Mouse (Mus musculus): Measurements from ENCODE around the gene Dlg2. TPM values are rescaled to one million over a fixed set of nuclear protein-coding genes. Genes with fewer than 3 reads are reported as not detected.
A peak's percentile ranks its signal among the peaks of the same experiment; 100 is the strongest.

Dlg2 gene
- polyA plus RNA-seq, 1 experiment from 2014 or later, result 18.6 TPM

DNA sequence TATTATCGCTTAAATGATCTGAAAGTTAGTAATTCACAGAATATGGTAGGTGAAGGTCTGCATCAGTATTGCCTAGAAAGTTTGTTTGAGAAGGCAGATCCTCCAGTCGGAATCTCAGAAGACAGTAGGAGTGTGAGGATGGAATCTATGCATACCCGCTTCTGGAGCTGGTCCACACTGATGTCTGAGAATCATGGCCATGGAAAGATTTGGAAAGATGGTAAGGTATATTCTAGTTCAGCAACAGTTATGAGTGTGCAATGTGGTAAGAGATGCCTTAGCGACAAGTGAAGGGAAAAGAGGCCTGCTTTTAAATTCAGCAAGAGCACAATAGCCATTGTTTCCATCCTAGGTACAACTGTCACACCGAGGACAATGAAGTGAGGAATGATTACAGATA lies 464.3 kb downstream of the Dlg2 start:
- ATAC-seq (ENCODE audit: low FRiP score), result no peak
- Histone ChIP-seq H3K4me2 (no peak overlapping the region), H3K4me3 (no peak overlapping the region), H3K27ac (no peak overlapping the region), H3K9me3 (no peaks in the 10 kb centered on the region), H3K27me3 (no peaks in the 10 kb centered on the region), H3K9ac (no peak overlapping the region), H3K4me1 (replicated peaks) (no peaks in the 10 kb centered on the region), H3K36me3 (no peaks in the 10 kb centered on the region)
- 74% methylated on average over 5 of the region's 5 CpGs for WGBS

DNA sequence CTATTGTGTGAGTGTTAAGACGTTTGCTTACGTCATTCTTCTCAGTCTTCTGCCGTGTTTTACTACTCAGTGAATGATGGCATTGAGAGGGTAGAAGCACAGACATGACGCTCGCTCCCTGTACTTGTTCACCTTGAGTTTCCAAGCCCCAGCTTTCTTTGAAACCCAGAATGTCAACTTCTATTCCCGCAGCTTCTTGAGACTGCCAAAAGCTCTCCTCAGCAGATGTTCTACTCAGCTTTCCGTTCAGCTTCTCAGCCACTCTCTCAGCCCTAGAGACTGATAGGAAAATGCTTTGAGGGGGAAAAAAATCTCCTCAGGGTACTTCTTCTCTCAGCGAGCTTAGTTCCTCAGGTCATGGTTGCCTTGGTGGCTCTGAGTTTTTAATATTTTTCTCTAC lies 470.6 kb downstream of the Dlg2 start:
- H3K4me2 ChIP-seq, result no peak overlapping the region
- H3K36me3 ChIP-seq, result no peaks in the 10 kb centered on the region
- no peak overlapping the region for H3K27ac ChIP-seq
- H3K4me3 ChIP-seq, result no peak overlapping the region
- no peaks in the 10 kb centered on the region for H3K9me3 ChIP-seq
- no peak for ATAC-seq (ENCODE audit: low FRiP score)
- no peak overlapping the region for H3K9ac ChIP-seq
- no peaks in the 10 kb centered on the region for H3K27me3 ChIP-seq
- 86% methylated on average over 8 of the region's 8 CpGs for WGBS
- no peaks in the 10 kb centered on the region for H3K4me1 ChIP-seq (replicated peaks)

DNA sequence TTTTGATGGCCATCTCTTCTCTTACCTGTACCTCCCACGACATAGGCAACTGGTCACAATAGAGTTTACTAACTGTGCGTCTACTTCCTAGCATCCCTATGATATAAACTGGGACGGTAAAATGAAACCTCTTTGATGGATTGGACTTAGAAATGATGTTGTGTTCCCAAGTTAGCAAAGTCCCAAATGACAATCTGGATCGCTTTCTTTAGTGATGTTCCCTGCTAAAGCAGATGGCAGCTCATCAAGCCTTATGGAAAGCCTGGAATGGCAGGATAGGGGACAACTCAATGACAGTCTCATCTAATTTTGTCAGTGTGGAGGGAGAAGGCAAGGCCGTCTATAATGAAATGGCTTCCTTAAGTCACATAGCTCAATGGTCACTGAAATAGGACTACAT lies 472.7 kb downstream of the Dlg2 start:
- Histone ChIP-seq H3K4me1 (replicated peaks) (no peaks in the 10 kb centered on the region), H3K9me3 (no peaks in the 10 kb centered on the region), H3K27ac (no peak overlapping the region), H3K36me3 (no peaks in the 10 kb centered on the region), H3K4me3 (no peak overlapping the region), H3K9ac (no peak overlapping the region), H3K27me3 (no peaks in the 10 kb centered on the region), H3K4me2 (no peak overlapping the region)
- no peak for ATAC-seq (ENCODE audit: low FRiP score)
- WGBS, result 92% methylated on average over 5 of the region's 5 CpGs

DNA sequence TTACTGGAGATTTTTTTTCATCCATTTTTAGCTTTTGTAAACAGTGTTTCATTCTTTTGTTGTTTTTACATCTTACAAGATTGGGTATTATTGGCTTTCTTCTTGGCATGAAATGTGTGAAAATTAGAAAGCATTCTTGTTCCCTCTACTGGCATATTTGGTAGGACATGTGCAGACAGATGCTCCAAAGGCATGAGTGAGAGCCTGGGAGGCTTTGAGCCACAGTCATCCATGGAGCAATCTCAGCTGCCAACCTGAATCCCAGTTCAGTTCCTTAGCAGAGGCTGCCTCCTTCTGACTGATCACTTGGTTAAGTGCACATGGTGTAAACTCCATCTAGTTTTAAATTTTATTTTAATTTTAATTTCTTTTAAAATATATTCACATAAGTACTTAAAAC lies 500.8 kb downstream of the Dlg2 start:
- Histone ChIP-seq H3K27me3 (no peaks in the 10 kb centered on the region), H3K9ac (no peak overlapping the region), H3K36me3 (no peaks in the 10 kb centered on the region), H3K27ac (no peak overlapping the region), H3K4me1 (replicated peaks) (0 out of 2 replicates have a peak, but pooled peaks cover 2% of the 10 kb centered on the region), H3K9me3 (no peaks in the 10 kb centered on the region), H3K4me3 (no peak overlapping the region), H3K4me2 (no peak overlapping the region)
- ATAC-seq (ENCODE audit: low FRiP score), result no peak

DNA sequence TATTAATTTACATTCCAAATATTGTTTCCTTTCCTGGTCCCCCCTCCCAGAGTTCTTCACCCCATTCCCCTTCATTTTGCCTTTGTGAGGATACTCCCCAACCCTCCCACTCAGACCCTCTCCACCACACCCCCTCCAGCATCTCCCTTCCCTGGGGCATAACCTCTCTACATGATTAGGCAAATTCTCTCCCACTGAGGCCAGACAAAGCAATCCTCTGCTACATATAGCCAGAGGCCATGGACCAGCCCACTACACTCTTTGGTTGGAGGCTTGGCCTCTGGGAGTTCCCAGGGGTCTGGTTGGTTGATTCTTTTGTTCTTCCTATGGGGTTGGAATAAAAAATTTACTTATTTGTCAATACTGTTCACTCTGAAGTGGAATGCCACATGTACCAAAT lies 505.6 kb downstream of the Dlg2 start:
- Histone ChIP-seq H3K27me3 (no peaks in the 10 kb centered on the region), H3K9ac (no peak overlapping the region), H3K4me1 (replicated peaks) (0 out of 2 replicates have a peak, but pooled peaks cover 2% of the 10 kb centered on the region), H3K4me3 (no peak overlapping the region), H3K9me3 (no peaks in the 10 kb centered on the region), H3K4me2 (no peak overlapping the region), H3K27ac (no peak overlapping the region), H3K36me3 (no peaks in the 10 kb centered on the region)
- no peak for ATAC-seq (ENCODE audit: low FRiP score)

DNA sequence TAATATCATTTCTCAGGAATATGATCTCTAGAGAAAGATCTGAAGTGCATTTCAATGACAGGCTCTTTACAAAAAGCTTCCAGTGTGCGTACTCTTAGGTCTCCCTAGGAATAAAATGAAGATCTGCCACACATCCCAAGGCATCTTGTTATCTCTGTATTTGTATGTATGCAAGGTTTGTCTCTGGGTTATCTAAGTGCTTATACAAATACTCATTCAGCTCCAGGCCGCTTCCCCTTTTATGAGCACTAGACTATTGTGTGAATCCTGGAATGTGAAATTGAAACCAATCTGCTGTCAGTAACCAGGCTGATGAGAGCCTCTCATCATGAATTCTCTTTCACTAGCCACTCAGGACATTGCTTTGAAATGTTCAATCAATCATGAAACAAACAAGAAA lies 534.2 kb downstream of the Dlg2 start:
- Histone ChIP-seq H3K4me2 (no peak overlapping the region), H3K27me3 (no peaks in the 10 kb centered on the region), H3K9me3 (no peaks in the 10 kb centered on the region), H3K4me1 (replicated peaks) (no peaks in the 10 kb centered on the region), H3K9ac (no peak overlapping the region), H3K4me3 (no peak overlapping the region), H3K27ac (peak overlapping the region; percentile 50; the same call in 1 of the 2 replicates), H3K36me3 (no peaks in the 10 kb centered on the region)
- 61% methylated on average over 2 of the region's 2 CpGs for WGBS
- no peak for ATAC-seq (ENCODE audit: low FRiP score)

DNA sequence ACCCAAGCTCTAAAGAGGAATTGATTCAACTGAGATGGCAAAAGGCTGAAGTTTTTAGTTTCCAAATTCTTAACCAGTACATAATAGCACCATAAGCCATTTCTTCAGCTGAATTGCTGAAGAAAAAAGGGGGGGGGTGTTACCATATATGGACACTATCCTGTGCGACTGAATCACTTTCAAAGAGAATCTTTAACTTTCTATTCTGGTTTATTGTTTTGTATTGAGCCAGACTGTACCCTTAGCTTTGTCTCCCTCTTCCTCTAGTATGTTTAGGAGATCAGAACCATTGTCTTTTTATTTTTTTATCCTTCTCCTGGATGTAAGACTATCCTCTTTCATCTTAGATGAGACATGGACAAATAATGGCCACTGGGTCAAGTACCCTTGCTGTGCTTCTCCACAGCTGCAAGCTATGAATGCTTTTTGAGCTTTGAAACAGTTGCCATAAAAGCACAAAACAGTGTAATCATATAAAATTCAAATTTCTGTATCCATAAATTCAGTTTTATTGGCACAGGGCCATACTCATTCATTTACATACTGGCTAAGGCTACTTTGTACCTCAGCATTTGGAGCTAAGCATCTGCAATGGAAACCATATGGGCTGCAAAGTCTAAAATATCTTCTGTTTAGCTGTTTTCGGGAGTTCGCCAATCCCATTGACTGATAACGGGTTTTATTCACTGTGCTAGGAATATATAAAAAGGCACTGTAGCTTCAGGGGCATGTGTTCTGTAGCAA lies 568.7 kb downstream of the Dlg2 start:
- no peak for ATAC-seq (ENCODE audit: low FRiP score)
- no peak overlapping the region for H3K27ac ChIP-seq
- no peak overlapping the region for H3K9ac ChIP-seq
- 87% methylated on average over 4 of the region's 4 CpGs for WGBS
- no peak overlapping the region for H3K4me2 ChIP-seq
- no peaks in the 10 kb centered on the region for H3K36me3 ChIP-seq
- no peak overlapping the region for H3K4me3 ChIP-seq
- no peaks in the 10 kb centered on the region for H3K27me3 ChIP-seq
- H3K4me1 ChIP-seq (replicated peaks), result no peaks in the 10 kb centered on the region
- H3K9me3 ChIP-seq, result no peaks in the 10 kb centered on the region

DNA sequence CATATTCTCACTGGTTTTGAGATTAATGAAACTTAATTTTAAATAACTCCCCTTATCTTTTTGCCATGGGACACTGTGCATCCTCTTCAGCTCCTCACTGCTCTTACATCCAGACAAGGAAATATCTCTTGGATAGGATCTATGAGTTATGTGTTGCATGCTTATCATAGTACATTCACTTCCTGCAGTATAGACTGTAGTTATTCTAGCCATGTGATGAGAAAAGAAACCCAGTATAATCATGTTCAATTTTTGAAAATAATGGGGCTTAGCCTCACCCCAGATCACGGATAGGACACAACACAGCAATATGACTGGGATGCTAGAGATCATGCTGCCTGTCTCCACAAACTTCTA lies 569.2 kb downstream of the Dlg2 start:
- ATAC-seq (ENCODE audit: low FRiP score), result no peak
- WGBS, result 81% methylated on average over 1 of the region's 1 CpGs
- Histone ChIP-seq H3K4me2 (no peak overlapping the region), H3K4me1 (replicated peaks) (no peaks in the 10 kb centered on the region), H3K27me3 (no peaks in the 10 kb centered on the region), H3K27ac (no peak overlapping the region), H3K9me3 (no peaks in the 10 kb centered on the region), H3K4me3 (no peak overlapping the region), H3K9ac (no peak overlapping the region), H3K36me3 (no peaks in the 10 kb centered on the region)

DNA sequence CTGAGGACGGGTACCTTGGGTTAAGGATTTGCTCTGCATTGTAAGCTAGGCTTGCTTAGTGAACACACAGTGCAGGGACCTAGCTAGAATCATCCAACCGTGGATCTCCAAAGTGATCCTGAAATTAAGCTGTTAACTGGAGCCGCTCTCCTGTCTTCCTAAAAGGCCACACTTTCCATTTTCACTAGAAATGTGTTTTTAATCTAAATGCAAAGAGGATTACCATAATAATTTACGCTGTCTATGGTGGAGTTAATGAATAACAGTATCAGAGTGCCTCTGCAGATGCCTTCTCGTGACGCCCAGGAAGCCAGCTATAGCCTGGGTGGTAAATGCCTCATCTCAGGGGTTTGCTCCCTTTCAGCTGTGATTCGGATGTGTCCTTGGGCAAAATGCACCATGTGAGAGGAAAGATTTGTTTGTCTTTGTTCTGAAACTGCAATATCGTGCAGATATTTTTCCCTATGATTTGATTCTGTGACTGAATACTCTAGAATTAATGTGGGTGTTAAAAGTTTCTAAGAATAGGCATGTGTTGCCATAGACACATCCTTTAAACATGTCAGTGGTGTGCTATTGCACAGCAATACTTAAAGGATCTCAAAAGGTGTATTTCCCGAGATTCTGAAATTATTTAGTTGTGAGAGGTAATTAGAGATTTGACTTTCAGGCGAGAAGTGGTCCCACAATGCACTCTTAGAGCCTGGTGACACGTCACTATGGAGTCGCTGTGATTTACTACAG lies 587.0 kb downstream of the Dlg2 start:
- Histone ChIP-seq H3K4me3 (no peak overlapping the region), H3K4me1 (replicated peaks) (peaks cover 9% of the 10 kb centered on the region; the same call in 1 of the 2 replicates), H3K27ac (peak overlapping the region; percentile 55), H3K9me3 (no peaks in the 10 kb centered on the region), H3K4me2 (0 out of 2 replicates have a peak overlapping the region, but pooled peaks have one; percentile 10), H3K27me3 (no peaks in the 10 kb centered on the region), H3K36me3 (no peaks in the 10 kb centered on the region), H3K9ac (no peak overlapping the region)
- peak; percentile 74; the same call in 1 of the 2 replicates for ATAC-seq (ENCODE audit: low FRiP score)
- 45% methylated on average over 12 of the region's 12 CpGs for WGBS

DNA sequence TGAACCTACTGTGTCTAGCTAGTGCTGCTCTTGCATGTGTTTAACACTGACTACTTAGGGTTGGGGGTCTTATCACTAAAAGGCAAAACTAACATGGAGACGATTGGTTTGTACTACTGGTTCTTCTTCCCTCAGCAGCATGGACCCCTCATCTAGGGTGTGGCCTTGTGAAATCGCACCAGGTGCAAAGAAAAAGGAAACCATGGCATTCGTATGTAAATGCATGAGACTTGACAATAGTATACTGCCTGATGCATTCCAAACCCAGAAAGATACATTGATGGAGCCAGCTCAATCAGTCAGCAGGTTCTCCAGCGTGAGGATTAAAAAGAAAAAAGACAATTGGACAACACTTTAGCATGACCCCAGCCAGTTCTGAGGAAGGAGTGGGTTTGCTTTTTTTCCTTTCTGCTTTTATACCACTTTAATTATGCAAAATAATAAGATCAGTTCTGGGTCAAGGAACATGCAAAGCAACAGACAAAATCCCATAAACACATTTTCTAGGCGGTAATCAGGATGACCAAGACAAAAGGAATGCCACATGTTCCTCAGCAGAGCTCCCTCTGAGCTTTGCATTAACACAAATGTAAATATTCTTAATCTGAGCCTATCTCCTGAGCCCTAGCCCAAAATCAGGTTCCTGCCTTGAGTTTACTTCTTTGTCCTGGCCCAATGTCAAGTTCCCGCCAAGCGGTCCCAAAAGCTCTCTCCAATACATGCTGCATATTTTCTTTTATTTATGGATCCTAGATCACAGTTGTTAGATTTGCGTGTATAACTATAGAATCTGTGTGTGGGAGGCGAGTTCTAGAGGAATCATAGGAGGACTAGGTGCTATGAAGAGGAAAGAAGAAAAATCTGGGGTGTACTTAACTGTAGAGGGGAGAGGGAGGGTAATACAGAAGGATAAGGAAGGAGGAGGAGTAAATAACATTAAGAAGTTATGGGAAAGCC lies 595.6 kb downstream of the Dlg2 start:
- Histone ChIP-seq H3K36me3 (no peaks in the 10 kb centered on the region), H3K4me2 (no peak overlapping the region), H3K9ac (no peak overlapping the region), H3K27me3 (no peaks in the 10 kb centered on the region), H3K27ac (no peak overlapping the region), H3K4me1 (replicated peaks) (no peaks in the 10 kb centered on the region), H3K4me3 (no peak overlapping the region), H3K9me3 (no peaks in the 10 kb centered on the region)
- 51% methylated on average over 9 of the region's 9 CpGs for WGBS
- no peak for ATAC-seq (ENCODE audit: low FRiP score)

DNA sequence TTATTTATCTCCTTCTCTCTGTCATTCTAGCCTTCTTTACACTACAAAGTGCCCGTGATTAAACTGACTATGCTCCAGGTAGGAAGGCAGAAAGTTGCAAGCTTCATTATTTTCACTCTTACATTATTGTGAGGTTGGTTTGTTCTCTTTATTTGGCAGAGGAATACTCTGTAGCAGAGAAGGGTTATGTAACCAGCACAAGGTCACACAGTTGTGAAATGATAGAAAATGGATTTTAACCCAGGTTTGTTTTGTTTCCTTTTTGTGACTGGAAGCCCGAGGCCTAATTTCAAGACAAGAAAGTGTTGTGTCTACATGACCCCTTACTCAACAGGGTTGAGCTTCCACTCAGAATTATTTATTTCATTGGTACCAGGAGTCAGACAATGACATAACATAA lies 609.6 kb downstream of the Dlg2 start:
- ATAC-seq (ENCODE audit: low FRiP score), result no peak
- no peaks in the 10 kb centered on the region for H3K9me3 ChIP-seq
- no peaks in the 10 kb centered on the region for H3K36me3 ChIP-seq
- no peak overlapping the region for H3K27ac ChIP-seq
- no peak overlapping the region for H3K9ac ChIP-seq
- H3K4me1 ChIP-seq (replicated peaks), result peaks cover 14% of the 10 kb centered on the region
- H3K4me3 ChIP-seq, result no peak overlapping the region
- H3K4me2 ChIP-seq, result no peak overlapping the region
- 83% methylated on average over 2 of the region's 2 CpGs for WGBS
- 0 out of 2 replicates have a peak, but pooled peaks cover 5% of the 10 kb centered on the region for H3K27me3 ChIP-seq

DNA sequence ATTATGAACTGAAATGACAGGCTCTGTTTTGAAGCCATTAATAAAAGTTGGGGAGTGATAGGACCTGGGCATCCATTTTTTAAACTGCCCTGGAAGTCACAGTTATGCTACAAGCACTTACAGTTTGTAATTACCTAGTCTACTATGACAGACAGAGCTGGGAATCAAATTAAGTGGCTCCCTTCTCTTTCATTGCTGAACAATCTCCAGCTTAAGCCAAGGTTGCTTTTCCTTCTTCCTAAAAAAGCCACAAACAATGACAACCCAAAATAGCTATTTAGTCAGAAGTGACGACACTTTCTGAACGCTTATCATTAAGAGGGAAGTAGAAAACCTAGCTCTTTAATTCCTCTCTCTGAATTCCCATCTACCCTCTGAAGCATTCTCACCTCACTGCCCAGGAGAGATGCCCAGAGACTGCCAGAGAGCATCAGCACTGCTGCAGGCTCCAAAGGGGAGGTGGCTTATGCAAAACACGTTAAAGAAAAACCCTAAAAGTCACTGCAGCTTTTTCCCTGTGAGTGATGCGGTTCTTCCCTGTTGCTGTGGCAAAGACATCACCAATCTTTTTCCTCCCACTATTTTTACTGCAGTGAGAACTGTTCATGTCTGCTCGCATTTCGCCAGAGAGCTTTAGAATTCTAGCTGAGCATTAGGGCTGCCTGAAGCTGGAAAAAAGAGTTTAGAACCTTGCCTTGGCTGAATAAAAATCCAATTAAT lies 612.9 kb downstream of the Dlg2 start:
- ATAC-seq (ENCODE audit: low FRiP score), result no peak
- 46% methylated on average over 6 of the region's 6 CpGs for WGBS
- H3K36me3 ChIP-seq, result no peaks in the 10 kb centered on the region
- peaks cover 20% of the 10 kb centered on the region for H3K4me1 ChIP-seq (replicated peaks)
- H3K4me2 ChIP-seq, result no peak overlapping the region
- 0 out of 2 replicates have a peak, but pooled peaks cover 8% of the 10 kb centered on the region for H3K27me3 ChIP-seq
- no peak overlapping the region for H3K27ac ChIP-seq
- H3K4me3 ChIP-seq, result no peak overlapping the region
- no peak overlapping the region for H3K9ac ChIP-seq
- no peaks in the 10 kb centered on the region for H3K9me3 ChIP-seq
